Mouse (Mus musculus) midbrain, embryonic 11.5 days (tissue): ENCODE results near the gene Hpse. TPM values are rescaled to one million over a fixed set of nuclear protein-coding genes. Genes with fewer than 3 reads are reported as not detected.

Experiments used
- ATAC-seq: fragments of 200-750 bp; cut with Nextera tagmentation; 2 replicates; pipeline ENCODE4 v1.8.0; 2017; ENCODE audit warnings: moderate TSS enrichment, moderate library complexity; ENCODE audit not compliant: low FRiP score
- DNase-seq: peaks from one replicate; pipeline ENCODE4 v3.0.0; 2015; ENCODE audit warnings: low spot score; ENCODE audit errors: missing footprints
- H3K27ac ChIP-seq: fragments of 300-500 bp; sonication (generic); 2 replicates; pipeline ENCODE4 v1.5.1; 2014; ENCODE audit warnings: low read depth, low read length
- H3K27me3 ChIP-seq: fragments of 300-500 bp; sonication (generic); 2 replicates; pipeline ENCODE4 v1.6.1; 2014; ENCODE audit warnings: mild to moderate bottlenecking, low read length, moderate library complexity, mixed read lengths; ENCODE audit not compliant: control insufficient read depth, insufficient read depth
- H3K36me3 ChIP-seq: fragments of 300-500 bp; sonication (generic); 2 replicates; pipeline ENCODE4 v1.6.1; 2014; ENCODE audit warnings: mild to moderate bottlenecking, low read length, moderate library complexity, mixed read lengths; ENCODE audit not compliant: control insufficient read depth, insufficient read depth
- H3K4me1 ChIP-seq: fragments of 300-500 bp; sonication (generic); 2 replicates; pipeline ENCODE4 v1.6.1; 2014; ENCODE audit warnings: low read length; ENCODE audit not compliant: control insufficient read depth, insufficient read depth
- H3K4me2 ChIP-seq: fragments of 300-500 bp; sonication (generic); 2 replicates; pipeline ENCODE4 v1.6.1; 2014; ENCODE audit warnings: mild to moderate bottlenecking, moderate library complexity
- H3K4me3 ChIP-seq: fragments of 300-500 bp; sonication (generic); 2 replicates; pipeline ENCODE4 v1.5.1; 2014; ENCODE audit warnings: low read depth, low read length
- H3K9ac ChIP-seq: fragments of 300-500 bp; sonication (generic); 2 replicates; pipeline ENCODE4 v1.6.1; 2014; ENCODE audit warnings: low read length
- H3K9me3 ChIP-seq: fragments of 300-500 bp; sonication (generic); 2 replicates; pipeline ENCODE4 v1.6.1; 2016; ENCODE audit warnings: low read length; ENCODE audit not compliant: control insufficient read depth
- WGBS: fragments of 180-500 bp; shearing (Covaris S2); extraction: QIAGEN DNeasy Blood & Tissue Kit; methylation state at CpG from one replicate; pipeline ENCODE4 v1.1.7; 2014; 5-methylcytosine and 5-hydroxymethylcytosine counted together
- polyA plus RNA-seq: library from polyadenylated mRNA; unstranded; fragments of >200 nt; fragmentation: Nextera tagmentation; extraction: Ambion mirVana; gene quantifications from 2 replicates; pipeline ENCODE4 v1.2.1, GENCODE M21; 2014

Hpse gene
- polyA plus RNA-seq, 1 experiment from 2014 or later = 1.3 TPM

- no peaks in the 10 kb centered on the region for H3K27me3 ChIP-seq
- no peak overlapping the region for H3K9ac ChIP-seq
- no peaks in the 10 kb centered on the region for H3K9me3 ChIP-seq
- H3K4me1 ChIP-seq = no peaks in the 10 kb centered on the region
- no peak overlapping the region for H3K4me3 ChIP-seq
- no peaks in the 10 kb centered on the region for H3K36me3 ChIP-seq
- 92% methylated on average over 3 of the region's 3 CpGs for WGBS
- DNase-seq = no peak
- ATAC-seq = no peak
- H3K27ac ChIP-seq = no peak overlapping the region
- H3K4me2 ChIP-seq = no peak overlapping the region
These were observed 17.2 kb downstream of the Hpse start for GRCm38 (mm10) chr5:100702325-100702724.

DNA sequence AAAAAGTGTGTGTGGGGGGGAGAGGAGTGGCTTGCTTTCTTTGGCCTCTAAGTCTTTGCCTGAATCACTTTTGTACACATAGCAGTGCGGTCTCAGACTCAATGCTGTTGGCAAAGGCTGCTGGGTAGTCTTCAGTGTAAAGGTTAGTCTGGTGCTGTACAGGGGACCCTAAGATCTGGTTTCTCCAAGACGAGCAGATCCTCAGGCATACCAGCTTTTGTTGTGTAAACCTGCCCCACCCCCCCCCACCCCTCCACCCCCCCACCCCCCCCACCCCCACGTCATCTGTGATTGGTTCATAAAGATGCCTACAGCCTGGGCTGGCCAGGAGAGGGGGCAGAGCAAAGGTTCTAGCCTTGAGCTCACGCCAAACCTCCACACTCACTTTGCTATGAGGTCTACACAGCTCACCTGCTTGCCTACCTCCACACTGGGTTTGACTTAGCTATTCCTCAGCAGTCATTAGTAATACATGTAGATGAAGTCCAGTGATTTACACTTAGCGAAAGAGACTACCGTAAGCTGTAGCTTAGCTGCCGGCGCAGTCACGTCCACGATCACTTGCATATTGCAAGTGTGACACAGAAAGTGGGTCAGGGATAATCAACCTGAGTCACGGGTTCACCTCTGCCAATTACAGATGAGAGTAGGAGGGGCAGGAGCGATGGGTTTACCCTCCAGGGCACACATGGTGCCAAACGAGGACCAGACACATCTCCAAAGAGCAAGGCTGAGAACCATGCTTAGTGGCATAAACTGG lies 18.5 kb downstream of the Hpse start:
- Histone ChIP-seq H3K36me3 (no peaks in the 10 kb centered on the region), H3K9me3 (no peaks in the 10 kb centered on the region), H3K27ac (no peak overlapping the region), H3K4me3 (no peak overlapping the region), H3K4me1 (no peaks in the 10 kb centered on the region), H3K9ac (no peak overlapping the region), H3K4me2 (no peak overlapping the region), H3K27me3 (no peaks in the 10 kb centered on the region)
- 82% methylated on average over 13 of the region's 13 CpGs for WGBS
- DNase-seq = no peak
- no peak for ATAC-seq

GRCm38 (mm10) chr5:100697886-100698285 lies 21.6 kb downstream of the Hpse start:
- ATAC-seq (no peak), DNase-seq (no peak)
- Histone ChIP-seq H3K4me1 (no peaks in the 10 kb centered on the region), H3K4me2 (no peak overlapping the region), H3K36me3 (no peaks in the 10 kb centered on the region), H3K4me3 (no peak overlapping the region), H3K9ac (no peak overlapping the region), H3K27me3 (no peaks in the 10 kb centered on the region), H3K27ac (no peak overlapping the region), H3K9me3 (no peaks in the 10 kb centered on the region)
- WGBS = 73% methylated on average over 2 of the region's 2 CpGs

GRCm38 (mm10) chr5:100697398-100697797 lies 22.1 kb downstream of the Hpse start:
- Histone ChIP-seq H3K9me3 (no peaks in the 10 kb centered on the region), H3K36me3 (no peaks in the 10 kb centered on the region), H3K4me2 (no peak overlapping the region), H3K4me1 (no peaks in the 10 kb centered on the region), H3K4me3 (no peak overlapping the region), H3K9ac (no peak overlapping the region), H3K27ac (no peak overlapping the region), H3K27me3 (no peaks in the 10 kb centered on the region)
- DNase-seq = no peak
- ATAC-seq = no peak
- 81% methylated on average over 2 of the region's 2 CpGs for WGBS

DNA sequence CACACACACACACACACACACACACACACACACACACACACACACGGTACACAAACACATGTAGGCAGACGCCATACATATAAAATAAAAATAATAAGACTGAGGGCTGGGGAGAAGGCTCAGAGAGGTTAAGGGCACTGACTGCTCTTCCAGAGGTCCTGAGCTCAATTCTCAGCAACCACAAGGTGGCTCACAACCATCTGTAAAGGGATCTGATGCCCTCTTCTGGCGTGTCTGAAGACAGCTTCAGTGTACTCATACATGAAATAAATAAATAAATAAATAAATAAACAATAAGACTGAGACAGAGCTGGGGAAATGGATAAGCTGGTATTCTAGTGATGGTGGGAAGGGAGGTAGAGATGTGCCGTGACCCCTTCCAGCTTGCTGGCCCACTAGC lies 33.9 kb downstream of the Hpse start:
- ATAC-seq (no peak), DNase-seq (no peak)
- Histone ChIP-seq H3K4me3 (no peak overlapping the region), H3K36me3 (no peaks in the 10 kb centered on the region), H3K27me3 (no peaks in the 10 kb centered on the region), H3K9me3 (no peaks in the 10 kb centered on the region), H3K27ac (no peak overlapping the region), H3K4me1 (no peaks in the 10 kb centered on the region), H3K9ac (no peak overlapping the region), H3K4me2 (no peak overlapping the region)
- WGBS = 67% methylated on average over 4 of the region's 4 CpGs

- Histone ChIP-seq H3K27me3 (no peaks in the 10 kb centered on the region), H3K4me2 (no peak overlapping the region), H3K9ac (no peak overlapping the region), H3K36me3 (no peaks in the 10 kb centered on the region), H3K4me3 (no peak overlapping the region), H3K4me1 (no peaks in the 10 kb centered on the region), H3K9me3 (no peaks in the 10 kb centered on the region), H3K27ac (no peak overlapping the region)
- DNase-seq (no peak), ATAC-seq (no peak)
- 84% methylated on average over 6 of the region's 6 CpGs for WGBS
These were observed 39.0 kb downstream of the Hpse start for GRCm38 (mm10) chr5:100680542-100680933.

GRCm38 (mm10) chr5:100679911-100680541 lies 39.5 kb downstream of the Hpse start:
- H3K4me1 ChIP-seq = peaks cover 2% of the 10 kb centered on the region; the same call in 1 of the 2 replicates
- H3K4me3 ChIP-seq = no peak overlapping the region
- H3K9ac ChIP-seq = no peak overlapping the region
- no peak overlapping the region for H3K4me2 ChIP-seq
- DNase-seq = no peak
- no peaks in the 10 kb centered on the region for H3K27me3 ChIP-seq
- ATAC-seq = no peak
- H3K27ac ChIP-seq = no peak overlapping the region
- 67% methylated on average over 18 of the region's 18 CpGs for whole genome bisulfite sequencing
- H3K9me3 ChIP-seq = no peaks in the 10 kb centered on the region
- H3K36me3 ChIP-seq = no peaks in the 10 kb centered on the region

GRCm38 (mm10) chr5:100674711-100675376 lies 44.7 kb downstream of the Hpse start, which contains the start of gene Coq2:
Gene Coq2 (minus strand): TSS chr5:100675140.
- Histone ChIP-seq H3K27me3 (no peaks in the 10 kb centered on the region), H3K4me3 (peak within 1 kb of the TSS; percentile 79), H3K4me1 (peaks cover 12% of the 10 kb centered on the region), H3K9me3 (no peaks in the 10 kb centered on the region), H3K36me3 (no peaks in the 10 kb centered on the region), H3K4me2 (peak within 1 kb of the TSS; percentile 71), H3K9ac (peak within 1 kb of the TSS; percentile 89), H3K27ac (peak within 1 kb of the TSS; percentile 25; the same call in 1 of the 2 replicates)
- 11% methylated on average over 17 of the region's 17 CpGs for WGBS
- peak; percentile 96 for DNase-seq
- peak; percentile 72; the same call in 1 of the 2 replicates for ATAC-seq
